Mouse (Mus musculus) NIH3T3 (cell line): ENCODE data around the gene Ptn.

Source experiments
- DNase-seq: peaks from one replicate; pipeline ENCODE4 v3.0.0-alpha.2; 2012; ENCODE audit warnings: low read depth

The Ptn gene

GRCm38 (mm10) chr6:36815992-36816391, 6.0 kb upstream of the Ptn start:
- DNase-seq: no peak

- DNase-seq: peak; percentile 68
Observed at GRCm38 (mm10) chr6:36812666-36813515, 2.9 kb upstream of the Ptn start.

- DNase-seq: no peak
Observed at GRCm38 (mm10) chr6:36810448-36810847, 428 bp upstream of the Ptn start.

- DNase-seq: peak; percentile 74
Observed at GRCm38 (mm10) chr6:36809311-36809726, 701 bp downstream of the Ptn start.

GRCm38 (mm10) chr6:36808306-36809058, 1.5 kb downstream of the Ptn start:
- DNase-seq: no peak

- no peak for DNase-seq
Observed at GRCm38 (mm10) chr6:36806906-36807305, 3.1 kb downstream of the Ptn start.

GRCm38 (mm10) chr6:36800309-36800946, 9.6 kb downstream of the Ptn start:
- DNase-seq: no peak

- DNase-seq: no peak
Observed at GRCm38 (mm10) chr6:36797066-36797655, 12.9 kb downstream of the Ptn start.

- peak; percentile 46 for DNase-seq
Observed at GRCm38 (mm10) chr6:36794535-36794934, 15.5 kb downstream of the Ptn start.

GRCm38 (mm10) chr6:36793775-36794174, 16.2 kb downstream of the Ptn start:
- no peak for DNase-seq

DNA sequence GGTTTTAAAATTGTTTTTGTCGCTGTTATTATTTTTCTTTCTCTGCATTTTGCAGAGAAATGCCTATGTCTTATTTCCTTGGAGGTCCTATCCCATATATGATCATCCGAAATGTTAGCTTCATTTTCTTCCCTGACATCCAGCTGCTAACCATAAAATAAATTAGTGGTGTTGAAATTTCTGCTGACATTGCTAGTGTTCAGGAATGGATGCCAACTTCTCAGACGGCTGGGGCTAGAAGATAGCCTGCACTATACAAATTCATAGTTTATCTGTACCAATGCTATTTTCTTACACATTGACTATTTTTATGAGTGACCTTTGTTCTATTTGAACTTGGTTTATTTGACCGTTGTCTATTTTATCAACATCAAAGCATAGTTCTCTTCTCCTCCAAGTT, 20.8 kb downstream of the Ptn start:
- peak; percentile 53 for DNase-seq

DNA sequence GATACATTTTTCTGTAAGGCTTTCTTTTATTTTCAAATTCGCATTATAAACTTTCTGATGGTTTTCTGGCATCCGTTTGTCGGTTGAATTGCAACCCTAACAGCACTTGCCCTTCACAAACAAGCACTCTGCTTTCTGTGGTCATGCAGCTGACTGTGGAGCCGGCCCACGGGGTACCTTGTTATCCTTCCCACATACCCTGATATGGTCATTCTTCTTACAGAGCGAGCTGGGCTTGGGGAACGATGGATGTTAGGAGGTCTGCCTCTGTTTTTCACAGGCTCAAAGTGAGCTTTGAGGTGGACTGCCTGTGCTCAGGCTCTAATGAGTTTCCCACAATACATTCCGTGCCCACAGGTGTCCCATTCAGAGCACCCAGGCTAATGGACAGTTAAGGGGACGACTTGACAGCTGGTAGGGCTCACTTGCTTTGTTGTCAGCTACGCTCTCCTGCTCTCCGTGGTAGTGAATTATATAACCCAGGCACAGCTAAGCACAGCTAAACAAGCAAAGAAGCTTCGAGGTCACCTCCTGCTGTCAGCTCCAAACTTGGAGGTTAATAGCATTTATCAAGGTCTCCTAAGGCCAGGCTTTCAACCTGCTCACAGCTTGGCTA, 21.3 kb downstream of the Ptn start:
- no peak for DNase-seq

GRCm38 (mm10) chr6:36784682-36785208, 25.3 kb downstream of the Ptn start:
- DNase-seq: no peak

DNA sequence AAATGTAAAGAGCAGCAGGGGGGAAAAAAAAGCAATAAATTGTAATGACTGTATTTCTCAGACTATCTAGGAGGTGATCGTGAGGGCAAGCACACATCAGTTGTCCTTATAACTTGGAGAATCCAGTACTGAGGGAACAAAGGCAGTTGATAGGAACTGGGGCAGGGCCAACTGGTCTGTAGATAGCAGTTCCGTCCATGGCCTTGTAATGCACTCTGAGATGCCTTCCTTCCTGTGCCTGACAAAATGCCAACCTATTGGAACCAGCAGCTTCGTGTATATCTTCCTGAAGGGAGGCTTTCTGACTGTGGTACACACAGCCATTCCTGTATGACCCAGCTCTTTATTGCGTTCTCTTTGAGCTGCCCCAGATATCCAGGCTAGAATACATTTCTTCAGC, 27.5 kb downstream of the Ptn start:
- DNase-seq: no peak

GRCm38 (mm10) chr6:36777567-36778337, 32.3 kb downstream of the Ptn start:
- peak; percentile 63 for DNase-seq

GRCm38 (mm10) chr6:36777039-36777438, 33.0 kb downstream of the Ptn start:
- DNase-seq: no peak

DNA sequence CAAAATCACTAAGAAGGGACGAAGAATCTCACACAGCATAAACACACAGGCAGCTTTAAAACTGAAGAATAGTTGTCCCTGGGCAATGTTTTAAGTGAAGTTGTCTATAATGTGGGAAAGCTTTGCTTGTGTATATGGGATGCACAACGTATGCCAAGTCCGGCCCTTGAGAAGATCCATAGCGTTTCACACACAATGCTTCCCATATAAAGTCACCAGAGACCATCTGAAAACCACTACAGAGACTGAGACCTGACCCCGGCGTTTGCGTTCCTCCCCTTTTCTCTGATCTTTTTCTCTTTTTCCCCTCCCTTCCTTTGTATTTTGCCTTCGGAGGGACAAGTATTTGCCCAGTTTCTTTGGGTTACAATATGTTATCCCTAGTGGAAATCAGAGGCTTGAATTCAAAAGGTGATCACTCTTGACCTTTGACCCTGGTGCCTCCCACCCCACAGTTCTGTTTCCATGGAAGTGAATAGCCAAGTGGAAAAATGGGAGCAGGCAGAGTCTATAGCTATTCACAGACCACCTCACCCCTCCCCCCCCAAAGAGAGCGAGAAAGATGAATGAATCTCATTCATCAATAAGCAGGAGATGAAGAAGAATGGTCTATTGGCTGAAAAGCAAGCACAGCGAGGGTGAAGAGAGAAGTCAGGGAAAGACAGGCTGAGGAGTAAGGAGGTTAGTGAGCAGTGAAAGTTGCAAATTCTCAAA, 34.2 kb downstream of the Ptn start:
- DNase-seq: no peak

DNA sequence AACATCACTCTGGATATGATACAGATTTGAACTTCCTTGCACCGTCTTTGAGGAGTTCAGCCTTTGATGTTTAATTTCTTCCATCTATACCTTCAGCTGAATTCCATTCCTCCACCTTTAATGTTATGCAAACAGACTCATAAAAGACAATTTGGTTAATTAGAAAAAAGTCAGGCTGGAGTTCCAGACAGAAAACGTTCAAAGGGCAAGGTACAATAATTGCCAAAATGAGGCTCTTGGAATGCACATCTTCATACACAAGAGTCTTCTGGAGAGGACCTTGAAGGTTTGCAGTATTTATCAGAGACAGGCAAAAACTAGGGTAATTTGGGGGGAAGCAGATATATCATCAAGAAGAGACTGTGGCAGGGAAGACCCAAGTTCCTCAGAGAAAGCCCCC, 37.5 kb downstream of the Ptn start:
- no peak for DNase-seq

GRCm38 (mm10) chr6:36769012-36769411, 41.0 kb downstream of the Ptn start:
- no peak for DNase-seq

GRCm38 (mm10) chr6:36766941-36767340, 43.1 kb downstream of the Ptn start:
- DNase-seq: no peak
